Mouse (Mus musculus): ENCODE data around the gene Pak7.

DNA sequence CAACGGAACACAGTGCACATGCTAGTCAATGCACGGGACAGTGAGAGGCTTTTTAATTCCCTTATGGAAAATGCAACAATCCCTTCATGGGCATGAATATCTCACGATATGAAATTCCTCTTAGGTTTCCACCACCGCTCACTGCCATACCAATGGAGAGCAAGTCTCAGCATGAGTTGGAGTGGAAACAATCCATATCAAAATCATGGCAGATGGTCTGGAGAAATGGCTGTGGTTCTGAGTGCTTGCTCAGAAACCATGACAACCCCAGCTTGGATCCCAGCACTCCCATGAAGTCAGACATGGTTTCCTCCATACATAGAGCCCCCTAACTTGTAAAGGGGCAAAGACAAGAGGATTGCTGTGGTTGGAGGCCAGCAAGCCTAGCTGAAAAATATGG is 339.3 kb downstream of the Pak7 start:
- no peak for TF ChIP-seq CTCF (conservative IDR thresholded peaks at IDR 0.05; ENCODE audit: low read length)
- no peak for TF ChIP-seq NANOG (IDR thresholded peaks at IDR 0.05; ENCODE audit: borderline replicate concordance, low read length)
- TF ChIP-seq POU5F1 (IDR thresholded peaks at IDR 0.05; ENCODE audit: borderline replicate concordance, low read length): no peak

Data from E14TG2a.4 (cell line).